Mouse (Mus musculus) MEL (cell line): ENCODE results near the gene Wt1. TPM values are rescaled to one million over a fixed set of nuclear protein-coding genes. Genes with fewer than 3 reads are reported as not detected.

Experiments used
- DNase-seq: peaks from one replicate; pipeline ENCODE4 v3.0.0; 2011; ENCODE audit warnings: low read depth, low spot score
- H3K27ac ChIP-seq: 2 replicates; pipeline ENCODE4 v1.5.1; 2012; ENCODE audit warnings: low read depth, mild to moderate bottlenecking, control low read depth, low read length, moderate library complexity; ENCODE audit not compliant: control insufficient read depth
- H3K27me3 ChIP-seq, 2 experiments: fragments of 150-350 bp in 1 of 2; sonication (generic) in 1 of 2; 2 replicates each; pipeline ENCODE4 v1.6.1; 2012; ENCODE audit warnings: low read length in 2 of 2, mild to moderate bottlenecking in 2 of 2, improper control_type of control experiment in 1 of 2, moderate library complexity in 1 of 2; ENCODE audit not compliant: insufficient read depth in 2 of 2, control insufficient read depth in 1 of 2
- H3K36me3 ChIP-seq, 2 experiments: 2 replicates each; pipeline ENCODE4 v1.6.1; 2012 to 2014; ENCODE audit warnings: low read length in 2 of 2, improper control_type of control experiment in 1 of 2, inconsistent platforms in 1 of 2, mild to moderate bottlenecking in 1 of 2; ENCODE audit not compliant: insufficient read depth in 2 of 2, control insufficient read depth in 1 of 2
- H3K4me1 ChIP-seq, 2 experiments: fragments of 150-350 bp in 1 of 2; sonication (generic) in 1 of 2; 2 replicates each; pipeline ENCODE4 v1.6.1; 2012; ENCODE audit warnings: low read length in 2 of 2, improper control_type of control experiment in 1 of 2, mild to moderate bottlenecking in 1 of 2; ENCODE audit not compliant: insufficient read depth in 2 of 2, control insufficient read depth in 1 of 2
- H3K4me3 ChIP-seq, 2 experiments: fragments of 150-350 bp in 1 of 2; sonication (generic) in 1 of 2; 2 replicates each; pipeline ENCODE4 v1.5.1; 2012; ENCODE audit warnings: low read depth in 2 of 2, low read length in 2 of 2, mild to moderate bottlenecking in 2 of 2, moderate library complexity in 2 of 2, control low read depth in 1 of 2, improper control_type of control experiment in 1 of 2; ENCODE audit not compliant: control insufficient read depth in 1 of 2, insufficient read depth in 1 of 2
- H3K79me2 ChIP-seq: 2 replicates; pipeline ENCODE4 v1.6.1; 2012; ENCODE audit warnings: mild to moderate bottlenecking, low read length, moderate library complexity; ENCODE audit not compliant: control insufficient read depth, poor library complexity, insufficient read depth
- H3K9ac ChIP-seq: 2 replicates; pipeline ENCODE4 v1.6.1; 2012; ENCODE audit warnings: low read depth, mild to moderate bottlenecking, control low read depth, low read length, moderate library complexity; ENCODE audit not compliant: control insufficient read depth, poor library complexity, severe bottlenecking
- H3K9me3 ChIP-seq: fragments of 150-350 bp; sonication (generic); replicated peaks from 2 replicates; pipeline ENCODE4 v1.6.1; 2012; ENCODE audit warnings: mild to moderate bottlenecking, low read length, improper control_type of control experiment, moderate library complexity; ENCODE audit not compliant: insufficient read depth
- CHD1 ChIP-seq: IDR thresholded peaks from 2 replicates; pipeline ENCODE4 v1.6.1; 2012; ENCODE audit warnings: low read depth, mild to moderate bottlenecking, inconsistent platforms, low read length, improper control_type of control experiment
- EP300 ChIP-seq, 2 experiments: IDR thresholded peaks; 2 replicates each; pipeline ENCODE4 v1.6.1; 2011; ENCODE audit warnings: improper control_type of control experiment in 2 of 2, low read length in 2 of 2, low read depth in 1 of 2, mild to moderate bottlenecking in 1 of 2
- GATA1 ChIP-seq: IDR thresholded peaks from 2 replicates; pipeline ENCODE4 v1.6.1; 2011; ENCODE audit warnings: low read depth, low read length, improper control_type of control experiment
- HCFC1 ChIP-seq: IDR thresholded peaks from 2 replicates; pipeline ENCODE4 v1.6.1; 2012; ENCODE audit warnings: low read depth, mild to moderate bottlenecking, inconsistent platforms, low read length, improper control_type of control experiment, moderate library complexity
- JUND ChIP-seq: IDR thresholded peaks from 2 replicates; pipeline ENCODE4 v1.6.1; 2011; ENCODE audit warnings: low read depth, mild to moderate bottlenecking, improper control_type of control experiment, low read length
- KAT2A ChIP-seq: conservative IDR thresholded peaks from 2 replicates; pipeline ENCODE4 v1.6.1; 2012; ENCODE audit warnings: low read depth, low read length, improper control_type of control experiment, inconsistent platforms
- MEF2A ChIP-seq: IDR thresholded peaks from 2 replicates; pipeline ENCODE4 v1.6.1; 2014; ENCODE audit warnings: low read depth, mild to moderate bottlenecking, inconsistent platforms, low read length, improper control_type of control experiment; ENCODE audit not compliant: poor library complexity, insufficient replicate concordance, severe bottlenecking; ENCODE audit errors: extremely low read depth
- MYC ChIP-seq: IDR thresholded peaks from 2 replicates; pipeline ENCODE4 v1.6.1; 2011; ENCODE audit warnings: low read depth, mild to moderate bottlenecking, low read length, improper control_type of control experiment, moderate library complexity
- NRF1 ChIP-seq: IDR thresholded peaks from 2 replicates; pipeline ENCODE4 v1.6.1; 2014; ENCODE audit warnings: low read depth, mild to moderate bottlenecking, inconsistent platforms, low read length, improper control_type of control experiment, moderate library complexity; ENCODE audit not compliant: poor library complexity, insufficient read depth, severe bottlenecking
- POLR2A ChIP-seq, 2 experiments: IDR thresholded peaks; 2 replicates each; pipeline ENCODE4 v1.6.1; 2011 to 2012; ENCODE audit warnings: low read length in 2 of 2, mild to moderate bottlenecking in 2 of 2, control low read depth in 1 of 2, improper control_type of control experiment in 1 of 2, low read depth in 1 of 2, moderate library complexity in 1 of 2; ENCODE audit not compliant: control insufficient read depth in 1 of 2, insufficient read depth in 1 of 2, poor library complexity in 1 of 2
- RCOR1 ChIP-seq: IDR thresholded peaks from 2 replicates; pipeline ENCODE4 v1.6.1; 2012; ENCODE audit warnings: low read depth, mild to moderate bottlenecking, inconsistent platforms, low read length, improper control_type of control experiment
- SMC3 ChIP-seq: IDR thresholded peaks from 2 replicates; pipeline ENCODE4 v1.6.1; 2011; ENCODE audit warnings: low read depth, low read length, improper control_type of control experiment
- TAL1 ChIP-seq: IDR thresholded peaks from 2 replicates; pipeline ENCODE4 v1.6.1; 2012; ENCODE audit warnings: mild to moderate bottlenecking, inconsistent platforms, low read length, moderate library complexity, mixed read lengths
- TCF12 ChIP-seq: IDR thresholded peaks from 2 replicates; pipeline ENCODE4 v1.6.1; 2014; ENCODE audit warnings: low read depth, mild to moderate bottlenecking, inconsistent platforms, low read length, improper control_type of control experiment, moderate library complexity
- USF1 ChIP-seq: IDR thresholded peaks from 2 replicates; pipeline ENCODE4 v1.6.1; 2014; ENCODE audit warnings: low read depth, mild to moderate bottlenecking, inconsistent platforms, low read length, improper control_type of control experiment, moderate library complexity
- ZC3H11A ChIP-seq: IDR thresholded peaks from 2 replicates; pipeline ENCODE4 v1.6.1; 2012; ENCODE audit warnings: low read depth, mild to moderate bottlenecking, inconsistent platforms, low read length, improper control_type of control experiment
- ZKSCAN1 ChIP-seq: IDR thresholded peaks from 2 replicates; pipeline ENCODE4 v1.6.1; 2012; ENCODE audit warnings: low read depth, mild to moderate bottlenecking, inconsistent platforms, low read length, improper control_type of control experiment, moderate library complexity
- ZMIZ1 ChIP-seq: IDR thresholded peaks from 2 replicates; pipeline ENCODE4 v1.6.1; 2012; ENCODE audit warnings: low read depth, mild to moderate bottlenecking, inconsistent platforms, low read length, improper control_type of control experiment, moderate library complexity
- polyA plus RNA-seq, 2 experiments: library from polyadenylated mRNA; stranded (reverse) in 1 of 2; unstranded in 1 of 2; fragments of >175 nt in 1 of 2; fragments of >200 nt in 1 of 2; gene quantifications; 2 replicates each; pipeline versions ENCODE4 v1.2.1 to v1.2.4; 2012; ENCODE audit warnings: low replicate concordance in 2 of 2, low read depth in 1 of 2; ENCODE audit not compliant: insufficient read length in 2 of 2, insufficient read depth in 1 of 2, missing spikeins in 1 of 2
- total RNA-seq: library from RNA; depleted of rRNA; stranded (reverse); fragments of 300-350 nt; gene quantifications from 2 replicates; pipeline ENCODE4 v1.2.3, GENCODE M21; 2012

Gene Wt1
- total and polyA plus RNA-seq, 3 experiments, result not detected

GRCm38 (mm10) chr2:105200152-105200551, 73.8 kb downstream of the Wt1 start (continued):
- TF ChIP-seq ZMIZ1 (no peak), GATA1 (no peak), KAT2A (no peak), TAL1 (no peak), ZKSCAN1 (no peak)

GRCm38 (mm10) chr2:105206563-105207174, 80.3 kb downstream of the Wt1 start:
- Histone ChIP-seq H3K79me2 (no peaks in the 10 kb centered on the region), H3K27me3 (peaks cover 3 to 6% of the 10 kb centered on the region in 2 experiments), H3K9me3 (no peaks in the 10 kb centered on the region), H3K4me1 (no peaks in the 10 kb centered on the region), H3K36me3 (no peaks in the 10 kb centered on the region), H3K4me3 (no peak overlapping the region), H3K9ac (no peak overlapping the region), H3K27ac (no peak overlapping the region)
- no peak for TF ChIP-seq USF1
- TF ChIP-seq CHD1, result no peak
- TF ChIP-seq GATA1, result no peak
- no peak for DNase-seq

- no peaks in the 10 kb centered on the region for H3K79me2 ChIP-seq
- peaks cover 0 to 2% of the 10 kb centered on the region in 2 experiments; a peak in 2 of 4 replicates for H3K27me3 ChIP-seq
- no peaks in the 10 kb centered on the region for H3K9me3 ChIP-seq
- H3K36me3 ChIP-seq, result peaks cover 0 to 30% of the 10 kb centered on the region in 2 experiments; a peak in 2 of 4 replicates
- peaks cover 8 to 40% of the 10 kb centered on the region in 2 experiments for H3K4me1 ChIP-seq
- no peak overlapping the region for H3K27ac ChIP-seq
- no peak overlapping the region for H3K4me3 ChIP-seq
- DNase-seq, result peak; percentile 28
- TF ChIP-seq USF1 (no peak), ZC3H11A (no peak), SMC3 (no peak), MEF2A (no peak), TAL1 (peak; percentile 55), JUND (no peak), HCFC1 (no peak), EP300 (IDR thresholded peaks at IDR 0.05; ENCODE audit: low read depth in 1 of 2, low read length in 2 of 2) (peak; percentile 61; a peak in 3 of 4 replicates), TCF12 (peak; percentile 86), GATA1 (peak; percentile 82), NRF1 (no peak), MYC (no peak), RCOR1 (peak; percentile 41; the same call in 1 of the 2 replicates), POLR2A (IDR thresholded peaks at IDR 0.05; ENCODE audit: control insufficient read depth in 1 of 2, insufficient read depth in 1 of 2, low read depth in 1 of 2, low read length in 2 of 2, poor library complexity in 1 of 2) (no peak)
- H3K9ac ChIP-seq, result no peak overlapping the region
Observed at GRCm38 (mm10) chr2:105212839-105213238, 86.5 kb downstream of the Wt1 start.
